Mouse (Mus musculus) intestine, embryonic 16.5 days (tissue): ENCODE measurements at regions not wholly inside any gene's neighbourhood (a gene's known extent, or its start where the extent isn't known, plus 50 kb on each side); places are given as distances from the start of the nearest gene placed in this dataset.

ENCODE experiments used
- ATAC-seq: fragments of 200-750 bp; cut with Nextera tagmentation; 2 replicates; pipeline ENCODE4 v1.8.0; 2017; ENCODE audit warnings: moderate TSS enrichment, moderate library complexity
- H3K27ac ChIP-seq: fragments of 300-500 bp; sonication (generic); 2 replicates; pipeline ENCODE4 v1.5.1; 2014; ENCODE audit warnings: mild to moderate bottlenecking, low read length
- H3K27me3 ChIP-seq: fragments of 300-500 bp; sonication (generic); replicated peaks from 2 replicates; pipeline ENCODE4 v1.6.1; 2014; ENCODE audit warnings: low read length, control low read depth, mixed read lengths; ENCODE audit not compliant: control insufficient read depth, insufficient read depth
- H3K36me3 ChIP-seq: fragments of 300-500 bp; sonication (generic); 2 replicates; pipeline ENCODE4 v1.6.1; 2014; ENCODE audit warnings: low read length, control low read depth; ENCODE audit not compliant: control insufficient read depth, insufficient read depth
- H3K4me1 ChIP-seq: fragments of 300-500 bp; sonication (generic); 2 replicates; pipeline ENCODE4 v1.6.1; 2014; ENCODE audit warnings: low read length, control low read depth, mixed read lengths; ENCODE audit not compliant: control insufficient read depth, insufficient read depth
- H3K4me2 ChIP-seq: fragments of 300-500 bp; sonication (generic); 2 replicates; pipeline ENCODE4 v1.6.1; 2014; ENCODE audit warnings: low read depth, low read length, control low read depth
- H3K4me3 ChIP-seq: fragments of 300-500 bp; sonication (generic); 2 replicates; pipeline ENCODE4 v1.5.1; 2014; ENCODE audit warnings: mild to moderate bottlenecking, low read length
- H3K9ac ChIP-seq: fragments of 300-500 bp; sonication (generic); 2 replicates; pipeline ENCODE4 v1.6.1; 2014; ENCODE audit warnings: low read depth, low read length
- H3K9me3 ChIP-seq: fragments of 300-500 bp; sonication (generic); 2 replicates; pipeline ENCODE4 v1.6.1; 2016; ENCODE audit warnings: low read length, control low read depth; ENCODE audit not compliant: control insufficient read depth
- WGBS: fragments of 180-500 bp; shearing (Covaris S2); extraction: QIAGEN DNeasy Blood & Tissue Kit; methylation state at CpG from one replicate; pipeline ENCODE4 v1.1.7; 2014; 5-methylcytosine and 5-hydroxymethylcytosine counted together

- 87% methylated on average over 3 of the region's 3 CpGs for WGBS
- no peak for ATAC-seq
- peaks cover 6% of the 10 kb centered on the region for H3K27me3 ChIP-seq
- H3K36me3 ChIP-seq: no peaks in the 10 kb centered on the region
- H3K4me2 ChIP-seq: no peak overlapping the region
- no peak overlapping the region for H3K4me3 ChIP-seq
- H3K4me1 ChIP-seq: no peaks in the 10 kb centered on the region
- no peaks in the 10 kb centered on the region for H3K9me3 ChIP-seq
- H3K27ac ChIP-seq: no peak overlapping the region
- no peak overlapping the region for H3K9ac ChIP-seq
Measured at GRCm38 (mm10) chrX:99245541-99245940, 109.6 kb downstream of the Efnb1 start.

DNA sequence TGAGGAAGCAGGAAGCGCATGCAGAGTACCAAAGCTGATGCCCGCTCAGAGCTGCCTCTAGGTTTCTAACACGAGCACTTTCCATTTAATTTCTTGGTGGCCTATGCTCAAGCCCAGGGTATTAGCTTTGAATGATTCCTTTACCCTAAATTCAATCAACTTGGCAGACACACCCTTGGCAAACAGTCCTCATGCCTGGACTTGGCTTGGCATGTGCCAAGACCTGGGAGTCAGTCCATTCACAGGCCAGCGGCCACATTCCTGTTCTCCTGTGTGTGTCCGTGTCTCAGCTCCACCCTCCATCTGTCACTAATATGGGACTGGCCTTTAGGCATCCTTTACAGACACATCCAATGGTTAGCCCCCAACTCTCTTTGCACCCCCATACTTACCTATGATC is 107.3 kb downstream of the Efnb1 start:
- H3K4me1 ChIP-seq: no peaks in the 10 kb centered on the region
- WGBS: 94% methylated on average over 5 of the region's 5 CpGs
- H3K4me2 ChIP-seq: no peak overlapping the region
- no peak overlapping the region for H3K4me3 ChIP-seq
- peaks cover 11% of the 10 kb centered on the region for H3K27me3 ChIP-seq
- H3K9me3 ChIP-seq: no peaks in the 10 kb centered on the region
- no peak for ATAC-seq
- H3K9ac ChIP-seq: no peak overlapping the region
- H3K27ac ChIP-seq: no peak overlapping the region
- no peaks in the 10 kb centered on the region for H3K36me3 ChIP-seq

DNA sequence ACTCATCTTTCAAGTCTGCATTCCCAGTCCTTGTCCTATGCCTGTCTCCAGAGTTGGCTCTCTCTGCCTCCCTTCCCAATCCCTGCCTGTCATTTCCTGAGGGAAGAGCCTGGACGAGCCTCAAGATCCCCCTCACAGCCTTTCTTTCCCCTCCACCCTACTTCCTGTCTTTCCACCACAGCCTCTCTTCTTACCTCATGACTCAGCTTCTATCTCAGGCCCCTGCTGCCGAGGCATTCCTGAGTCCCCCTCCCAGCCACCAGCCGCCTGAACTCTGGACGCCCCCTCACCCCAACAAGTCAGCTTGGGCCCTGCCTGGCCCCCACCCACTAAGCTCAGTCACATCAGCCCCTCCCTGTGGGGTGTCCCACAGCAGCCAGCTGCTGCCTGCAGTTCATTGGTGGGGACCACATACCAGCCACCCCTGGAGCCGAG is 105.8 kb downstream of the Efnb1 start:
- WGBS: 41% methylated on average over 5 of the region's 5 CpGs
- no peak overlapping the region for H3K4me2 ChIP-seq
- peaks cover 4% of the 10 kb centered on the region; the same call in 1 of the 2 replicates for H3K27me3 ChIP-seq
- no peaks in the 10 kb centered on the region for H3K9me3 ChIP-seq
- ATAC-seq: peak; percentile 53
- H3K4me1 ChIP-seq: no peaks in the 10 kb centered on the region
- no peaks in the 10 kb centered on the region for H3K36me3 ChIP-seq
- peak overlapping the region; percentile 33; the same call in 1 of the 2 replicates for H3K27ac ChIP-seq
- no peak overlapping the region for H3K4me3 ChIP-seq
- H3K9ac ChIP-seq: no peak overlapping the region

DNA sequence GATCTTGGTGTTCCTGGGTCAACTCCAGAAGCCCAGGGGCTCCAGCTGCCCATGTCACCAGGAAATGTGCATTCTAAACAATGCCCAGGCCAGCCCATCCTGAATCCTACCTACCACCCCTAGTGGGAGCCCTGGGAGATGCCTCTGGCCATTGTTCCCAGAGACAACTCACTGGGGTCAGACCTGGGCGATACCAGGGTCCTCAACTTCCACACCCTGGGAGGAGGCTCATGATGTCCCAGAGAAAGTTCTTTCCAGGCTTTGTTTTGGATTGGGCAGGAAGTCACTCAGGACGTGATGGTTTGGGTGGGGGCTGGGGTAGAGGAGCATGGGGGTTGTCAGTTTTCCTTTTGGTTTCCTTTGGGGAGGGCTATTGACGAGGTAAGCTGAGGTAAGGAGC is 97.1 kb downstream of the Efnb1 start:
- no peak overlapping the region for H3K4me3 ChIP-seq
- ATAC-seq: no peak
- WGBS: 68% methylated on average over 3 of the region's 3 CpGs
- H3K4me2 ChIP-seq: no peak overlapping the region
- no peaks in the 10 kb centered on the region for H3K9me3 ChIP-seq
- no peak overlapping the region for H3K9ac ChIP-seq
- H3K36me3 ChIP-seq: no peaks in the 10 kb centered on the region
- H3K4me1 ChIP-seq: no peaks in the 10 kb centered on the region
- peaks cover 6% of the 10 kb centered on the region for H3K27me3 ChIP-seq
- H3K27ac ChIP-seq: no peak overlapping the region

- ATAC-seq: no peak; the same call in 1 of the 2 replicates
- no peaks in the 10 kb centered on the region for H3K9me3 ChIP-seq
- 43% methylated on average over 7 of the region's 7 CpGs for WGBS
- H3K27ac ChIP-seq: no peak overlapping the region
- no peaks in the 10 kb centered on the region for H3K36me3 ChIP-seq
- H3K4me1 ChIP-seq: no peaks in the 10 kb centered on the region
- peaks cover 6% of the 10 kb centered on the region for H3K27me3 ChIP-seq
- no peak overlapping the region for H3K4me2 ChIP-seq
- H3K4me3 ChIP-seq: no peak overlapping the region
- H3K9ac ChIP-seq: no peak overlapping the region
Measured at GRCm38 (mm10) chrX:99232331-99232730, 96.4 kb downstream of the Efnb1 start.

GRCm38 (mm10) chrX:99225111-99225752 is 89.3 kb downstream of the Efnb1 start:
- ATAC-seq: no peak
- H3K36me3 ChIP-seq: no peaks in the 10 kb centered on the region
- no peaks in the 10 kb centered on the region for H3K4me1 ChIP-seq
- H3K9ac ChIP-seq: no peak overlapping the region
- WGBS: 73% methylated on average over 7 of the region's 7 CpGs
- no peak overlapping the region for H3K4me2 ChIP-seq
- no peaks in the 10 kb centered on the region for H3K9me3 ChIP-seq
- H3K4me3 ChIP-seq: no peak overlapping the region
- H3K27ac ChIP-seq: no peak overlapping the region
- H3K27me3 ChIP-seq: peaks cover 8% of the 10 kb centered on the region

DNA sequence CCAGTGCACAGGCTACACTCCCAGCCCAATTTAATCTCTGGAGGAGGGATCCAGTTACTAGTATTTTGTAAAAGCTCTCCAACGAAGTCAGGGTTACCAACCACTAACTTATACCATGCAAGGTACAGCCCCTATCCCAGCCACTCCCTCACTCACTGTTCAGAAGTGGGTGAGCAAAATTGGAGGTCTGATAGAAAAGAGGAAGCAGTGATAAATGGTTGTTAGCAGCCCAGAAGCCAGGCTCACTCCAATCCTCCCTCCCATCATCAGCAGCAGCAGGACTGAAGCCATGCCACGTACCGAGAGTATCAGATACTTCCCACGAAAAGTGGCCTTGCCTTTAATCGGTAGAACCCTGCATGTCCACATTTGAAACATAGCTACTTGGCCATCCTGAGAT is 86.1 kb downstream of the Efnb1 start:
- ATAC-seq: no peak
- Histone ChIP-seq H3K27ac (no peak overlapping the region), H3K4me3 (no peak overlapping the region), H3K27me3 (peaks cover 8% of the 10 kb centered on the region; the same call in 1 of the 2 replicates), H3K9me3 (no peaks in the 10 kb centered on the region), H3K36me3 (no peaks in the 10 kb centered on the region), H3K4me1 (peaks cover 5% of the 10 kb centered on the region; the same call in 1 of the 2 replicates), H3K9ac (no peak overlapping the region), H3K4me2 (no peak overlapping the region)
- 75% methylated on average over 5 of the region's 5 CpGs for WGBS

DNA sequence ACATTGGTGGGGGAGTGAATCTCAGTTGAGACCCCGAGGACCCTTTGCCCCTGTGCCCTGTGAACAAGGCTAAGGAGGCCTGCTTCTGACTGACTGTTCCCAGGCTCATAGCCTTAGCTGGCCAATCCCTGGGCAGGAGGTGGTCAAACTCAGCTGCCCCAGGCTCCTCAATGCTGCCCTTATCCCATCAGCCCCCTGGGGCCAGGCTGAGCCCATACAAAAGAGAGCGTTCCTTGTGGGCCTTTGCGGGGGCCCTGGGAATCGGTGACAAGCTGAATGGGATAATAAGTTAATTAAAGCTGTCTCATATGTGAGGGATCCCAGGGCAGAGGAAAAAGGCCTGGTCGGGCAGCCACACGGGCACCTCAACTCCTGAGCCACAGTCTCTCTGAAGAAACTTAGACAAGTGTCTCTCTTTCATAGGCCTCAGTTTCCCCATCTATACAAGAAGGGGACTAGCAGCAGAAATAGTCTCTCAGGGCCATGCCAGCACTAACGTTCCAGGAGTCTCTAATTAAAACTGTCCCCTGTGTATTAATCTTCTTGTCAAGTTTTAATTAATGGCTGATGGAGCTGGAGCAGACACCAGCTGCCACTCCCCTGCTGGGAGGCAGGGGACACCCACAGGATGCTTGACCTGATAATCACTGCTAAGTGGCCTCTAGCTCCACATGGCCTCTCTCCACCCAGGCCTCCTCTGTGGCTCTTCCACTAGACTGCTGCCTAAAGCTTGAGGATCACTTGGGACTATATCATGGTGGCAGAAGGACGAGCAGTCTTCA is 84.9 kb downstream of the Efnb1 start:
- no peak overlapping the region for H3K4me2 ChIP-seq
- ATAC-seq: no peak
- no peak overlapping the region for H3K9ac ChIP-seq
- WGBS: 72% methylated on average over 8 of the region's 8 CpGs
- no peaks in the 10 kb centered on the region for H3K9me3 ChIP-seq
- peaks cover 10% of the 10 kb centered on the region; the same call in 1 of the 2 replicates for H3K4me1 ChIP-seq
- no peak overlapping the region for H3K27ac ChIP-seq
- H3K36me3 ChIP-seq: no peaks in the 10 kb centered on the region
- peaks cover 5% of the 10 kb centered on the region; the same call in 1 of the 2 replicates for H3K27me3 ChIP-seq
- H3K4me3 ChIP-seq: no peak overlapping the region

DNA sequence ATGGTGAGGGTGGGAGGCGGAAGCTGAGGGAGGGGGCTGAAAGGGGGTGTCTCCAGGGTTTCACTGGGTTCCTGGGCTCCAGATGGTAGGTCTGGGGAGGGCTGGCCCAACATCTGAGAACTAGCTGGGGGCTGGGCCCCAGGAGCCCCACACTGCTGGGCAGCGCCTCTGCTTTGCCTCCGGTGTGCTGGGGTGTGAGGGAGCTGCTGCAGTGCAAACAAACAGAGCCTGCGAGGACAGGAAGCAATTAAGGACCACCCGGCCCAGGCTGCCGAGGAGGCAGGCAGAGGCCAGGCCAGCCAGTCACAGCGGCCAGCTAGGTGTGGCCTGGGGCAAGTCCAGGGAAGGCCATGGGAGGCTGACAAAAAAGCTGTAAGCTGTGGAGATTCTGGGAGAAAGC is 82.3 kb downstream of the Efnb1 start:
- H3K9ac ChIP-seq: no peak overlapping the region
- ATAC-seq: no peak
- peaks cover 5% of the 10 kb centered on the region; the same call in 1 of the 2 replicates for H3K27me3 ChIP-seq
- no peaks in the 10 kb centered on the region for H3K36me3 ChIP-seq
- no peaks in the 10 kb centered on the region for H3K9me3 ChIP-seq
- no peak overlapping the region for H3K4me3 ChIP-seq
- peaks cover 20% of the 10 kb centered on the region; the same call in 1 of the 2 replicates for H3K4me1 ChIP-seq
- no peak overlapping the region for H3K27ac ChIP-seq
- 34% methylated on average over 6 of the region's 7 CpGs for WGBS
- H3K4me2 ChIP-seq: no peak overlapping the region
